Mouse (Mus musculus) gastrocnemius, postnatal 10 days (tissue): ENCODE measurements around the gene Casp7. TPM values are rescaled to one million over a fixed set of nuclear protein-coding genes. Genes with fewer than 3 reads are reported as not detected.
"Not testable (repeated sequence)": the region's sequence is repeated elsewhere in the genome, so short reads cannot be mapped to it uniquely, and the experiment has no call there.

Experiments used
- DNase-seq: peaks from one replicate; pipeline ENCODE4 v3.0.0; 2021; ENCODE audit warnings: mixed read lengths
- total RNA-seq, 2 experiments: library from RNA; stranded (reverse); gene quantifications; 2 replicates each; pipeline ENCODE4 v1.2.3; 2021

The Casp7 gene
- total RNA-seq, 2 experiments from 2014 or later: 9.9 to 12.9 TPM

- no peak for DNase-seq
Observed at GRCm38 (mm10) chr19:56385546-56385945, 11.4 kb upstream of the Casp7 start.

GRCm38 (mm10) chr19:56386095-56386494 is 10.8 kb upstream of the Casp7 start:
- no peak for DNase-seq

- no peak for DNase-seq
Observed at GRCm38 (mm10) chr19:56387726-56388302, 9.1 kb upstream of the Casp7 start.

DNA sequence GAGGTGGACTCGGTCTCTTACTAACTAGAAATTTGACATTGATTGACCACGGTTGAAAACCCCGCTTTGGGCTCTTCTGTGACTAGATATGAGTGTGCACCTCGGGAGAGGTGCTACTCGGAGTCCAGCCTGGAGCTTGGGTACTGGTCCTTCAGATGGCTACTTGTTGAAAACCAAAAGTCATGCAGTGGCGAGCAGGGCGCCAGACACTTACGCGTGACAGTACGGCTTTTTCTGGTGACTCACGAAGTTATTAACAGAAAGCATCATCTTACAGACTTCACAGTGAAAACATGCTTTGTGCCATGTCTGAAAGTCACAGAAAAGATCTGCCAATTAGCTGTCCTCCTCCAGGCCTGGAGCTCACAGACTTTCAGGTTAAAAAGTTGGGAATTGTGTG is 7.8 kb upstream of the Casp7 start:
- DNase-seq: no peak

DNA sequence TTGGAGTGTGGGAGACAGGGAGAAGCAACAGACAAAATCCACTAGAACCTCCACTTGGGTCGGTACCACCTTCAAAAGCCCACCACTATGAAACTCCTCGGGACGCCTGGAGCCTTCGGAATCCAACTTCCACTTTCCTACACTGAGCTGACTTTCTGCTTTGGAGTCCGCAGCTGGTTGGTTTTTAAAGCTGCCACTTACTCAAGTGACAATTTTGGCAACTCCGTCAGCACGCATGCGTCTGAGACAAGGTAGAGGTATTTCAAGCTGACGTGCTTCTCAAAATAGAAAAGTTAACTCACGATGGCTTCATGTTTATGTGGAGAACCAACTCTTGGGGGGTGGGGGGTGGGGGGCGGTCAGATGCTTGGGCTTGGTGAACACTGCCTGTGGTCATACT is 7.0 kb upstream of the Casp7 start, which contains the start of gene Nrap:
Gene Nrap, minus strand, starts transcription at position 159 of the 400 bp plus-strand sequence.
- DNase-seq: no peak

DNA sequence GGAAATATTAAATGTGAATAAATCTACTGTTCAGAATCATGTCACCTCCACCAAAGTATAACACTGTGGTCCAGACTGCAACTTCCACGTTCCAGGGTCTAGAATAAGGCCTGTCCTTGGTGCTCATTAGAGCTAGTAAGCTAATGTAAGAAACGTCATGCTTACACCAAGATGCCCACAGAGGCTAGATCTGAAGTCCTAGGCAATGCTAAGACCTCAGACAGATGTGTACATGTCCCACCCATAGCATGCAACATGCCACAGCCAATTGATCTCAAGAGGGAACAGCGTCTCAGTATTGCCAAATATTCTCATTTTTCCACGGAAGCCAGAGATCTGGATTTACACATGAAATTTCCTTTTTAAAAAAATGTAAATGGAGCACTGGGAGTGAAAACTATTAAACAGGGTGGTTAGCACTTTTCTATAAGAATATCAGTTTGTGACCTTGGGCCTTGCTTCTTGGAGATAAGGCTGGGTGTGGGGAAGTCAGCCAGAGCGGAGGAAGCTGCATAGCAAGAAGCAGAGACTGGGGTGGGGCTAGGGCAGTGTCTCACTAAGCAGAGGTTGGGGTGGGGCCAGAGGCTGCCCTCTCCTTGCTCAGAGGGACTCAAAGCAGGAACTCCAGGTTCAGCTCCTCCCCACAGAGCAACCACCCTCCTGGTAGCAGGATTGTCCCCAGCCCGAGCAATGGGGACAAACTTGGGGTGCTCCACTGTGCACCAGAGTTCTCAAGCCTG is 5.5 kb upstream of the Casp7 start:
- no peak for DNase-seq

DNA sequence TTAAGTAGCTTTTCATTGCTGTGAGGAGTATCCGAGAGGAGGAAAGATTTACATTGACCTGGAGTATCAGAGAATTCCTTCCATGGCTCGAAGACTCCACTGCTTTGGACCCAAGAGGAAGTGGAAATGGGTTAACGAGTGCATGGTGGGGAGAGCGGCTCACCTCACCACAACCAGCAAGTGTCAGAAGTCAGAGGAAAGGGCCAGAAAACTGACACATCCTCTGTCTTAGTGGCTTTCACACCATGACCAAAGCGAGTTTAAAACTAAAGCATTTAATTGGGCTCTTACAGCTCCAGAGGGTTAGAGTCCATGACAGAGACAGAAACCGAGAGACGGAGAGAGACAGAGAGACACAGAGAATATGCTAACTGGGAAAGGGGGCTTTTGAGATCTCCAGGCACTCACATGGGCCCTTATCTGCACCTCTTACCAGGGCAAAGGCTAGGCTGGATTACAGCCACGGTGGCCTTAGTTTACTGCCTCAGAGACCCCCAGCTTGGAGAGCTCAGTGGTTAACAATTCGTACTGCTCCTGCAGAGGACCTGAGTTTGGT is 3.5 kb upstream of the Casp7 start:
- no peak for DNase-seq

DNA sequence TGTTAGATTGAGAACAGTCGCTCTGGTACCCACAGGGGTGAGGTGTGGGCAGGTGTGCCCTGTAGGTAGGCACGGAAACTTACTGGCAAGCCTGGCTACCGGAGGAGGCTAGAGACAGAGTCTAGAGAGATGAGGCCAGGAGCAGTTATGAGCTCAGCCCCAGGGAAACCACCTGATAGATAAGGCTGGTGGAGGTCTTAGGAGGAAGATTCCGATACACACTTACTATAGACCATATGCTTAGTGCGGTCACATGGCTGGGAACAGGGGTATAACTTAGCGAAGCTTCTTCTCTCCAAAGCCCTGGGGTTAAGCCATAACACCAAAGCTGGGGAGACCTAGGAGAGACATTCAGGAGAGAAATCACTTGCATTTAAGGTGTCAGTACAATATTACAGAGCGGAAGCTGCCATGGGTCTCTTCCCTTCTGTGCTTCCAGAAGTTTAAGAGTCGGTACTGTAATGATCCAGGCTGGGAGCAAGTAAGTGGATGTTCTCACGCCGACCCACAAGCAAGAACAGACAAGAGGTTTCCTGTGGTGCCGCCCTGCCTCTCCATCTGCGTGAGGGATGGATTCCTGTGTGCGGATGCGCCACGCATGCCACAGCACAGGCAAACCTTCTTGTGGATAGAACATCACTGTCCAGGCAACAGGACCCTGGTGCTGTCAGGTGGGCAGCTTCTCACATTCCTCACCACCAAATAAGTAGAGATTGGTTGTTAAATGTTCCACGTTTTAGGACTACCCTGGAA is 1.6 kb upstream of the Casp7 start:
- DNase-seq: no peak

DNA sequence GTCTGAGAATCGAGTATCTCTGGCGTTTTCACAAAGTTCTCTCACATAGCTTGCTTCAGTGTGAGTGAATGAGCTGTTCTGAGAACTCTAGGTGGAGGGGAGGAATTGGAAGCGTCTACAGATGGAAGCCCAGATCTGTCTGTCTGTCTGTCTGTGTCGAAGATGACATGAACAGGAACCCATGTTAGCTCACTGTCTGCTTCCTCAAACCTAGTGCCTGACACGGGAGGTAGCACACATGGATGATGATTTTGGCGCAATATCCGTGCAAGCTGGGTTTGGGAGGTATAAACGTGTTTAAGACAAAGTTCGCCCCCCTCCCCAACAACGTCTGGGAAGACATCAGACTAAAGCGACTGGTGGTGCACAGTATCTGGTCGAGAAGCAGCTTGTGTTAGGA is 702 bp upstream of the Casp7 start:
- no peak for DNase-seq

- DNase-seq: no peak
Observed at GRCm38 (mm10) chr19:56397663-56398527, 966 bp downstream of the Casp7 start.

DNA sequence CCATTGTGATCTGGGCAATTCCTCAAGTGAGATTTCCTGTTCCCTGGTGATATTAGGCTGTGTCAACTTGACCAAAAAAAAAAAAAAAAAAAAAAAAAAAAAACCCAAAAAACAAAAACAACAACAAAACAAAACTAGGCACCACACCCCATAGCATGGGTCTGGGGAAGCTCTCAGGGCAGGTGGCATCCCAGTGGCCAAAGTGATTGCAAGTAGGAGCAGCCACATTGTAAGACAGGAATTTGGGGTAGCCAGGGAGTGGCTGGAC is 1.5 kb downstream of the Casp7 start:
- no peak for DNase-seq

- DNase-seq: peak; percentile 74
Observed at GRCm38 (mm10) chr19:56400200-56400599, 3.3 kb downstream of the Casp7 start.

- DNase-seq: no peak
Observed at GRCm38 (mm10) chr19:56401864-56402263, 4.9 kb downstream of the Casp7 start.

GRCm38 (mm10) chr19:56405824-56406223 is 8.9 kb downstream of the Casp7 start:
- no peak for DNase-seq

GRCm38 (mm10) chr19:56406581-56406980 is 9.7 kb downstream of the Casp7 start:
- DNase-seq: no peak

DNA sequence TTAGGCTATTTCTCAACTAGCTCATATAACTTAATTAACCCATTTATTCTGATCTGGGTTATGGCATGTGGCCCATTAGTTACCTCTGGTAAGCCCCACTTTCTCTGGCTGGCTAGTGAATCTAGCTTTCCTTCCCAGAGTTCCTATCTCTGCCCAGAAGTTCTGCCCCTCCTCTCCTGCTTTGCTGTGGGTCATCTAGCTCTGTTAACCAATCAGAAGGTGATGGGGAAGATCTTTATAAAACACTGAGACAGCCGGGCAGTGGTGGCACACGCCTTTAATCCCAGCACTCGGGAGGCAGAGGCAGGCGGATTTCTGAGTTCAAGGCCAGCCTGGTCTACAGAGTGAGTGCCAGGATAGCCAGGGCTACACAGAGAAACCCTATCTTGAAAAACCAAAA is 13.0 kb downstream of the Casp7 start:
- not testable (repeated sequence) for DNase-seq

- no peak for DNase-seq
Observed at GRCm38 (mm10) chr19:56418404-56418803, 21.5 kb downstream of the Casp7 start.

- no peak for DNase-seq
Observed at GRCm38 (mm10) chr19:56419452-56419851, 22.5 kb downstream of the Casp7 start.

- DNase-seq: no peak
Observed at GRCm38 (mm10) chr19:56420345-56420744, 23.4 kb downstream of the Casp7 start.

GRCm38 (mm10) chr19:56422476-56423338 is 25.8 kb downstream of the Casp7 start:
- DNase-seq: peak; percentile 94

DNA sequence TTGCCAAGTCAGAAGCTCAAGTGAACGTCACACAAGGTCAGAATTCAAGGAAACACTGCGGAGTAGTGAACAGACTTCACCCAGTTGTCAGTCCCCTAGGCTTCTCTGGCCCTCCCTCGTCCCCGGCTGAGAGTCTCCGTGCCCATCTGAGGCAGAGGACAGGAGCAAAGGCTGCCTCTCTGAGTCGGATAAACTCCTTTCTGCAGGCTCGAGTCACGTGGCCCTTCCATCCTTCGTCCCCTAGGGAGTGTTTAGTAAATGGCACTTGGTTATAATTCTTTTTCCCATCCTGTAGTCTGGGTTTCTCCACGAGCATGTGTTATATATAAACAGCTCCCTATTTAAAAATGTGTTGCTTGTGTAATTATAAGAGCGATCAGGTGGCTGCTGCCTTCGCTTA is 26.4 kb downstream of the Casp7 start:
- DNase-seq: no peak
